Mouse (Mus musculus): ENCODE measurements at regions not wholly inside any gene's neighbourhood (a gene's known extent, or its start where the extent isn't known, plus 50 kb on each side); places are given as distances from the start of the nearest gene placed in this dataset.

- Histone ChIP-seq H3K4me3 (no peak overlapping the region), H3K9ac (no peak overlapping the region), H3K27ac (no peak overlapping the region), H3K4me1 (no peaks in the 10 kb centered on the region), H3K9me3 (replicated peaks) (no peaks in the 10 kb centered on the region), H3K27me3 (no peaks in the 10 kb centered on the region), H3K36me3 (ENCODE audit: poor library complexity, severe bottlenecking) (no peaks in the 10 kb centered on the region), H3K4me2 (no peak overlapping the region)
- no peak for ATAC-seq
- WGBS, result 56% methylated on average over 1 of the region's 1 CpGs
Measured at GRCm38 (mm10) chrX:39104671-39105070, 241.4 kb upstream of the Cypt15 start.

- peak; percentile 57; the same call in 1 of the 2 replicates for ATAC-seq
- Histone ChIP-seq H3K27ac (no peak overlapping the region), H3K4me3 (no peak overlapping the region), H3K4me1 (no peaks in the 10 kb centered on the region), H3K36me3 (ENCODE audit: poor library complexity, severe bottlenecking) (no peaks in the 10 kb centered on the region), H3K9me3 (replicated peaks) (no peaks in the 10 kb centered on the region), H3K9ac (no peak overlapping the region), H3K4me2 (no peak overlapping the region), H3K27me3 (no peaks in the 10 kb centered on the region)
- 16% methylated on average over 1 of the region's 1 CpGs for WGBS
Measured at GRCm38 (mm10) chrX:39105921-39106320, 240.1 kb upstream of the Cypt15 start.

- no peaks in the 10 kb centered on the region for H3K27me3 ChIP-seq
- H3K27ac ChIP-seq, result no peak overlapping the region
- WGBS, result 95% methylated on average over 2 of the region's 2 CpGs
- H3K9me3 ChIP-seq (replicated peaks), result no peaks in the 10 kb centered on the region
- H3K36me3 ChIP-seq (ENCODE audit: poor library complexity, severe bottlenecking), result no peaks in the 10 kb centered on the region
- no peak overlapping the region for H3K4me2 ChIP-seq
- no peaks in the 10 kb centered on the region for H3K4me1 ChIP-seq
- ATAC-seq, result no peak
- no peak overlapping the region for H3K9ac ChIP-seq
- no peak overlapping the region for H3K4me3 ChIP-seq
Measured at GRCm38 (mm10) chrX:39129331-39129730, 216.7 kb upstream of the Cypt15 start.
